Mouse (Mus musculus) heart, adult 2 months (tissue): ENCODE measurements around the gene Slc35e2.

Source experiments
- CTCF ChIP-seq: fragments of 200-600 bp; IDR thresholded peaks from 2 replicates; pipeline ENCODE4 v1.8.1; 2022; ENCODE audit warnings: antibody characterized with exemption, mild to moderate bottlenecking, moderate library complexity
- POLR2A ChIP-seq: fragments of 200-500 bp; IDR thresholded peaks from 2 replicates; pipeline ENCODE4 v1.6.1; 2011; ENCODE audit warnings: mild to moderate bottlenecking, low read depth, low read length, control low read depth; ENCODE audit not compliant: insufficient read depth

DNA sequence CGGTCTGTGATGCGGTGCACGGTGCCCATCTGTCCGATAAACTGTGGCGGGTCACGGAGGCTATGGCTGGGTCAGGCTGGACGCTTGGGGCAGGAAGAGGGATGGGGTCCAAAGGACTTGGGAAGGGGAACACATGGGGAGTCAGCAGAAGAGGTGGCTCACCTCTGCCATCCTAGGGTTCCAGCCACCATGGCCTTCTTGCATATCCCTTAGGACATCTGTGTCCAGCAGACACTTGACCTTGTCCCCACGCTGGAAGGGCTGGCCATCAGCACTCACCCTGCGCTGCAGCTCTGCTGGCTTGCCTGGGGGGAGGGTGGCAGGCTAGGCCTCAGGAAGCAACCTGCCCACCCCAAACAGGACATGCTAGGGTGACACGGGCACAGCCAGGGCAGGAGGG, 57.7 kb downstream of the Slc35e2 start:
- TF ChIP-seq POLR2A = no peak
- TF ChIP-seq CTCF = no peak
